Mouse (Mus musculus): Measurements from ENCODE around the gene Hist1h4d.

- no peak for TF ChIP-seq CTCF (IDR thresholded peaks at IDR 0.05; ENCODE audit: insufficient read depth, low read depth, low read length)
- TF ChIP-seq POLR2A (IDR thresholded peaks at IDR 0.05; ENCODE audit: insufficient read depth, low read depth, low read length), result no peak
These were observed 27.8 kb downstream of the Hist1h4d start for GRCm38 (mm10) chr13:23609209-23609608.

All from olfactory bulb, adult 2 months (tissue).